Mouse (Mus musculus) gastrocnemius, postnatal 10 days (tissue): ENCODE data around the gene Tcte3. TPM values are rescaled to one million over a fixed set of nuclear protein-coding genes. Genes with fewer than 3 reads are reported as not detected.
"Not testable (repeated sequence)": the region's sequence is repeated elsewhere in the genome, so short reads cannot be mapped to it uniquely, and the experiment has no call there.

Experiments used
- DNase-seq: peaks from one replicate; pipeline ENCODE4 v3.0.0; 2021; ENCODE audit warnings: mixed read lengths
- total RNA-seq, 2 experiments: library from RNA; stranded (reverse); gene quantifications; 2 replicates each; pipeline ENCODE4 v1.2.3; 2021

Tcte3 gene
- total RNA-seq, 2 experiments from 2014 or later = 1.5 TPM; not detected in 1

- DNase-seq = not testable (repeated sequence)
These were observed 9.9 kb downstream of the Tcte3 start for GRCm38 (mm10) chr17:15031414-15031813.

DNA sequence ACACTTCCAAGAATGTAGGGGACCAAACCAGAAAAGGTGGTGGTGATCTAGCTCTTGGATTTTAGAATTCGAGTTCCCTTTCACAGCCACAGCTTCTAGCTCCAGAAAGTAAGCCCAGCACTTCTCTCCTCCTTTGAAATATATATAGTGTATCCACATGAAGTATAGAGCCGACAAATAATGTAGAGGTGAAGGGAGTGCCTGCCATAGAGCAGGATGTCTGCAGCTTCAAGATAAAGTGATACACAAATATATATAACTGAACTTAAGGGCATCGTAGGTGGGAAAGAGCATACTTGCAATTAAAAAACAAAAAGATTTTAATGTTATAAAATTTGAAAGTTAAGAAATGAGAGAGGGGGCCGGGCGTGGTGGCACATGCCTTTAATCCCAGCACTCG, 15.8 kb downstream of the Tcte3 start:
- DNase-seq = not testable (repeated sequence)

DNA sequence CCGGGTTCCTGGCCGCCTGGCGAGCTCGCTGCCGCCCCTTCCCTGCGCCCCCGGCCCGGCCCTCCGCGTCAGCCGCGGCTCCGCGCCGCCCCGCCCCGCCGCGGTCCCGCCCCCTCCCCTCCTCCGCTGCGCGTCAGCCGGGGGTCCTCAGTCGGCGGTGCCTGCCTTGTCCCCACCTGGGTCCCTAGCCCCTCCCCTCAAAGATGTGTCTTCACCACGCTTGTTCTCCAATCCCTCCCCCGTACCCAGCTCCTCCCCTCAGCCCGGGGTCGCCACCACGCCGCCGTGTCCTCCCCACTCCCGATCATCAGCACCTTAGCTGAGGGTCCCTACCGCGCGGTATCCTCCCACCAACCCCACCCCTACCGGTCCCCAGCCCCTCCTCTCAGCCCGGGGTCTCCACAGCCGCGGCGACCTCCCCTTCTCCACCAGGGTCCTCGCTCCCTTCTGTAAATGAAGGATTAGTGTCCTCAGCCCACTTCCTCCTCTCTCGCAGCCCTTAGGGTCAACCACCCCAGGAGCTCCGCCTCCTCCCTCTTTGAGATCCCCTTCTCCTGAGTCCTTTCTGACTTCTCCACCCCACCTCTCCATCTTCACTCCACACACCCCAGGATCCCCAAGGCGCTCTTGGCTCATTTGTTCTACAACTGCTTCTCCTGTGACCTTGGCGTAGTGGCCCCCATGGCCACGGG, 16.6 kb downstream of the Tcte3 start:
- DNase-seq = not testable (repeated sequence)

DNA sequence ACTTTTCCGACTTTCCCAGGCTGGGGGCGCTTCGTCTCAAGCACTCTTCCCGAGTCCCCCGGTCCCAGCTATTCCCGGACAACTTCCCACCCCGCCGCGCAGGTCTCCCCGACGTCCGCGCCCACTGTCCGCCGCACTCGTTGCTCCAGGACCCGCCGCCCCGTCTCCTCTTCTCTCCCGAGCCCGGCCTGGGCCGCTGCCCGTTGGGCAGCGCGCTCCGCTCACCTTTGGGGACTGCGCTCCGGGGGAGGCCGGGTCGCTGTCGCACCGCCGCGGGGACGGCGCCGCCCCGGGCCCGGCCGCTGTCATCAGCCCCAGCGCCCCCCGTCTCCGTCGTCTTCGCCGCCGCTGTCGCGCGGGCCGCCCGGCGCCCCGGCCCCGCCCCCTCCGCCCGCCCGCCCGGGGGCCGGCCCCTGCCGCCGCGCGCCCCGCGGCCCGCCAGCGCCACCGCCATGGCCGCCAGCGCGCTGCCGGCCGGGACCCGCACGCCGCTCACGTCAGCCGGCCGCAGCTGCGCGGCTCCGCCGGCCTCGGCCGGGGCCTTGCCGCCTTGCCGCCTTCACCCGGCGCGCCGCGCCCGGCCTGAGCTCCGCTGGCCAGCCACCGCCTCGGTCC, 17.3 kb downstream of the Tcte3 start:
- DNase-seq = not testable (repeated sequence)

- DNase-seq = not testable (repeated sequence)
These were observed 19.6 kb downstream of the Tcte3 start for GRCm38 (mm10) chr17:15021503-15022220.

GRCm38 (mm10) chr17:15009706-15010413, 31.4 kb downstream of the Tcte3 start, which contains the start of gene Gm3435:
Gene Gm3435, plus strand, starts transcription at chr17:15010176.
- not testable (repeated sequence) for DNase-seq

- DNase-seq = not testable (repeated sequence)
These were observed 32.2 kb downstream of the Tcte3 start for GRCm38 (mm10) chr17:15009088-15009487.

GRCm38 (mm10) chr17:15000047-15000446, 41.2 kb downstream of the Tcte3 start:
- not testable (repeated sequence) for DNase-seq

GRCm38 (mm10) chr17:14994140-14994539, 47.1 kb downstream of the Tcte3 start:
- not testable (repeated sequence) for DNase-seq

GRCm38 (mm10) chr17:14993139-14993832, 48.0 kb downstream of the Tcte3 start:
- DNase-seq = not testable (repeated sequence)

- DNase-seq = not testable (repeated sequence)
These were observed 48.7 kb downstream of the Tcte3 start for GRCm38 (mm10) chr17:14992522-14993138.

DNA sequence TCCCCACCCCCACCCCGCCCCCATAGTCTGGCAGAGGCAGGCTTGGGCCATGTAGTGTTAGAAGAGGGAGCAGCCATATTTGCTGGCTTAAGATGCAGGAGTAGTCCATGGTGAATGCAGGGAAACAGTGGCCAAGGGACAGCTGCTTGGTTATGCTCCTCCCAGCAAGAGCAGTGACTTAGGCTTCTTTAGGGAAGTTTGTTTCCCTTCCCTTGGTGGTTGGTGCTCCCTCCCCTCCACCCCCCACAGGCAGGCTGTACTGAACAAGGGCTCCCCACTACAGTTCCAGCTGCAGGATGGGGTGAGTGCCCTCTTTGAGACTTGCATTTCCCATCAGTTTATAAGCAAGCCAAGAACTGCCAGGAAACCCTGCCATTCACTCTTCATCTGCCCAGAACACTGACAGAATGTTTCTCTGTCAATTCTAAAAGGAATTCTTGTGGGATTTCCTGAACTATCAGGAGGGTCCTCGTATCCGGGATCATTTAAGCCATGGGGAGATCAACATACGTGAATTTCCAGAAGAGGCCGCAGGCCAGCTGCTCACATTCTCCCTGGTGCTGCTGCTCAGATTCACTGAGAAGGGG, 51.1 kb downstream of the Tcte3 start:
- not testable (repeated sequence) for DNase-seq

DNA sequence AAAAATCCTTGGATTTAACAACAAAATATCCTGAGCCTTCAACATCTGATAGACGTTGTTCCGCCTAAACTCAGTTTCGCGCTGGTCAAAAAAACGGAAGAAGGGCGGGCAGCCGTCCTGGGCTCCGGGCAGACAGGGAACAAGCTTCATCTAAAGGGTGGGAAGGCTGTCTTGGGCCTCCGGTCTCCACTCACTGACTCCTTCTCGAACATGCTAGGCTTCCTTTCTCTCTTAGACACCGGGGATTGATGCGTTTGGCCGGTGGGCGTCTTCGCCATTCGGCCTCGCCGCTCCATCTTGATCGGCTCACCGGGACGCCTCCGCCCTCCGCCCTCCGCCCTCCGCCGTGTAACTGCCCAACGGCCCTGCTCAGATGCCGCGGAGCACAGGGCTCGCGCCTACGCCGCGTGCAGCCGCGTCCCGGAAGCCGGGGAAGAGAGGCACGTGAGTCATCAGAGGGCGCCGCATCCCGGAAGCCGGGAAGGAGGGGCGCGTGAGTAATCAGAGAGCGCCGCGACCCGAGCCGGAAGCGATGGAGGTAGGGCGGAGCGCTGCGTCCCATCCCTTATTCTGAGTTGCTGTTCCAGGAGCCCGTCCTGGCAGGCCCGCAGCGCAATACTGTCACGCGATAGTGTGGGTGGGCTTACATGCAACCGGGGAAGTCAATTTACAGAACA, 62.8 kb downstream of the Tcte3 start, which contains the start of the genes 9030025P20Rik and Gm3417:
Gene 9030025P20Rik, plus strand, starts transcription at position 107 of the 677 bp plus-strand sequence.
Gene Gm3417, minus strand, starts transcription at position 429 of the 677 bp plus-strand sequence.
- not testable (repeated sequence) for DNase-seq

DNA sequence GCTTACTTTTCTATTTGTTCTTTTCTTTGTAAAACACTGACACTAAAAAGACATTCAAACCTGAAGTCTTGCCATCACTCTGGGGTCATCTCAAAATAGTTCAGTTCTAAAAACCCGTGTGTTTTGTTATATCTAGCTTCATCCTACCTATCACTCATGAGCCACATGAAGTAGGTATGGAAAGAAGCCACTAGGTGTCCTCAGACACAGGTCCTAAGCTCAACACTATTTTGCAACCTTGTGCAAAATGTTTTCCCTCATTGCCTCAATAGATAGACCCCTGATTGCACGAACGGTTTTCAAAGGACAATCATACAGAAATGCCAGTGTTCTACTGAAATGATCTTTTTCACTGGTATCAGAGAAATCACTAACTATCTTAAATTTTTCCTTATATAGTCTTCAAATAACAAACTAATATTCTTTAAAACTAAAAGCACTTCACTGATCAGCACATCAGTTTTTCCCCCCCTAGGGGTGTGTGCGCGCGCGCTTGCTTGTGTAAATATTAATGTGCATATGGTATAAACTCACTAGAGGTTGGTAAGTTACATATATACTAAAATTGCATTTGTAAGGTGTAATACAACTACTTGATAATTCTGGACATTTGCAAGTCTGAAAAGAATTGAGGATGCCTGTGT, 63.4 kb downstream of the Tcte3 start:
- DNase-seq = not testable (repeated sequence)

Other genes with a start within 250 kb of the Tcte3 start
- 1 to 10 TPM in 1 of 2 experiments, under 1 TPM in 1; 0.85 to 1.7 TPM for gene Wdr27, start 98.3 kb downstream of the Tcte3 start, total RNA-seq
- 10 to 100 TPM; 18.4 to 19.9 TPM for gene 1600012H06Rik, start 98.3 kb downstream of the Tcte3 start, total RNA-seq
- 10 to 100 TPM; 62.7 to 71.4 TPM for gene Phf10, start 80.2 kb downstream of the Tcte3 start, total RNA-seq
- 1 to 10 TPM; 2.1 to 4.9 TPM for gene 9030025P20Rik, start 63.0 kb downstream of the Tcte3 start, total RNA-seq
- 1 to 10 TPM in 1 of 2 experiments, not detected in 1; 1.0 TPM for gene Gm3417, start 62.7 kb downstream of the Tcte3 start, total RNA-seq
- 1 to 10 TPM; 1.1 to 2.2 TPM for gene Gm3435, start 31.3 kb downstream of the Tcte3 start, total RNA-seq
- 10 to 100 TPM; 24.7 to 41.4 TPM for gene Ermard, start 280 bp downstream of the Tcte3 start, total RNA-seq
- gene Gm3448, start within 50 bp of the Tcte3 start, total RNA-seq = 1 to 10 TPM; 1.0 to 1.5 TPM